Comparison of ENCODE assay signal across 23 mouse cellular contexts in the genomic region with DNA sequence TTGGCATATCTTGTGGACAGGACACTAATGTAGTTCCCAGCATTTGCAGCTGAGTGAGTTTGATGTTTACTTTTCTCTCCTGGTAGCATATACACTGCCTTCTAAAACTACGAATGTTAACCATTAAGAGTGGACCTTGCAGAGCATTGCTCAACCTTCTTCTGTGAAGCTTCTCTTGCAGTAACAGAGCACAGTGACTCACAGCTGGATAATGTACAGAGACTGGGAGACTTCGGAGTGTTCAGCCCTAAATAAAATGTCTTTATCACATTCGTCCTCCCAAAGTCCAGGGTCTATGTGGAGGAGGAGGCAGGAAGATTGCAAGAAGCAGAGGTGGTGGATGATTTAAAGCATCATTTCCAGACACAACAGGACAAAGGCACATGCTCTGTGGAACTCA.
"Had no signal": no experiment of that assay in that cellular context is flagged by ENCODE, and none has a peak within 500 bp of the region (broad histone marks: within the 10 kb centered on the region; RNA-seq: fewer than 3 reads in every experiment).

No protein-coding gene starts in this region.

- H3K4me3 ChIP-seq: layer of hippocampus, adult 2 months; limb, embryonic 10.5 days; limb, embryonic 13.5 days; liver, embryonic 12.5 days; liver, embryonic 15.5 days; midbrain, embryonic 12.5 days; midbrain, embryonic 15.5 days; neural tube, embryonic 12.5 days; neural tube, embryonic 15.5 days had no signal

- H3K36me3 ChIP-seq: limb, embryonic 10.5 days; limb, embryonic 13.5 days; liver, embryonic 12.5 days; liver, embryonic 15.5 days; midbrain, embryonic 12.5 days; midbrain, embryonic 15.5 days; neural tube, embryonic 12.5 days; neural tube, embryonic 15.5 days had no signal

- H3K27ac ChIP-seq: kidney, postnatal 0 days; layer of hippocampus, adult 2 months; limb, embryonic 10.5 days; limb, embryonic 13.5 days; liver, embryonic 12.5 days; liver, embryonic 15.5 days; macrophage; midbrain, embryonic 12.5 days; midbrain, embryonic 15.5 days; neural tube, embryonic 12.5 days; neural tube, embryonic 15.5 days; stomach, postnatal 0 days had no signal

- H3K4me2 ChIP-seq: limb, embryonic 13.5 days; liver, embryonic 12.5 days; liver, embryonic 15.5 days; midbrain, embryonic 12.5 days; midbrain, embryonic 15.5 days; neural tube, embryonic 12.5 days; neural tube, embryonic 15.5 days had no signal

- H3K27me3 ChIP-seq: limb, embryonic 13.5 days; liver, embryonic 12.5 days; liver, embryonic 15.5 days; midbrain, embryonic 12.5 days; midbrain, embryonic 15.5 days; neural tube, embryonic 12.5 days; neural tube, embryonic 15.5 days had no signal

- DNase-seq: kidney, adult 2 months; kidney, postnatal 25 days; layer of hippocampus, adult 9-11 months; liver; lung, adult 18-20 months; right cerebral cortex, adult 18-20 months; right cerebral cortex, postnatal 14 days; right cerebral cortex, postnatal 4 days; thymus, adult 2 months; thymus, postnatal 14 days had no signal

- H3K4me1 ChIP-seq: limb, embryonic 10.5 days; limb, embryonic 13.5 days; liver, embryonic 12.5 days; liver, embryonic 15.5 days; midbrain, embryonic 12.5 days; midbrain, embryonic 15.5 days; neural tube, embryonic 12.5 days; neural tube, embryonic 15.5 days had no signal

- ATAC-seq: intestine, embryonic 16.5 days; liver, embryonic 12.5 days; midbrain, embryonic 15.5 days had no signal

- H3K9me3 ChIP-seq: limb, embryonic 10.5 days; limb, embryonic 13.5 days; liver, embryonic 12.5 days; liver, embryonic 15.5 days; midbrain, embryonic 12.5 days; midbrain, embryonic 15.5 days; neural tube, embryonic 12.5 days; neural tube, embryonic 15.5 days had no signal

- H3K9ac ChIP-seq: limb, embryonic 13.5 days; liver, embryonic 12.5 days; liver, embryonic 15.5 days; midbrain, embryonic 12.5 days; midbrain, embryonic 15.5 days; neural tube, embryonic 12.5 days; neural tube, embryonic 15.5 days had no signal
